Comparison of ENCODE assay signal across 7 mouse cellular contexts in the genomic region with DNA sequence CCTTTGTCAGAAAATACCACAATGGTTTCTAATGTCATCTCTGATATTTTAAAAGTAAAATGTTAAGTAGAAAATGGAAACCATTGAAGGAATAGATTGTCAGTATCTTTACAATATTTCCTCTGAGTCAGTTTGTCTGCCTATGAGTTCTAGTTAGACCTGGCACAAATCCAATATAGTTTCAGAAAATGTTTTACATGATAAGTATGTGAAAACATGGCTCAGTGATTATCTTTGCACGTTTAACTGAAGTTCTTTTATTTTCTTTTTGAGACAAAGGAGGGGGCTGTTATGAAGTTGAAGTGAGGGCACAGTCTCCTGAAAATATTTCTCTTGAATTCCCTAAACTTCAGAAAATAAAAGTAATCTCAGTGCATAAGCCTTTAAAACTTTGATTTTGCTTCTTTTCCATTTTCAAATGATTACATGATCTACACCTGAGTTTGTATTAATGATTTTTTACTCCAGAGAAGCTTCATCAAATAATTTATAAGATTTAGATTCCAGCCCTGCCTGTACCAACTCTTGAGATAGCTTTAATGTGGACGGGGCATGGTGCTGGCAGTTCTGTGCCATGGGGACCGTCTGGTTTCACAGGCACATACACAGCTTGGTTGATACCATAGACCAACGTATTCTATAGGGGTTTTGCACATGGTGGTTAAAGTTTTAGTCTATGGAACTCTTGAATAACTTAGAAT.
"Had no signal": no experiment of that assay in that cellular context is flagged by ENCODE, and none has a peak within 500 bp of the region (broad histone marks: within the 10 kb centered on the region; RNA-seq: fewer than 3 reads in every experiment).

No protein-coding gene starts in this region.

- H3K27me3 ChIP-seq: limb, embryonic 12.5 days; midbrain, embryonic 13.5 days had no signal

- H3K9me3 ChIP-seq: limb, embryonic 12.5 days; midbrain, embryonic 13.5 days had no signal

- H3K36me3 ChIP-seq: limb, embryonic 12.5 days; midbrain, embryonic 13.5 days had no signal

- H3K4me1 ChIP-seq: limb, embryonic 12.5 days; midbrain, embryonic 13.5 days had no signal

- H3K4me3 ChIP-seq: limb, embryonic 12.5 days; midbrain, embryonic 13.5 days had no signal

- DNase-seq: kidney, adult 11 months; kidney, adult 9 months; kidney, postnatal 36 days; thymus, postnatal 36 days had no signal

- ATAC-seq: midbrain, embryonic 13.5 days had no signal

- H3K9ac ChIP-seq: limb, embryonic 12.5 days; midbrain, embryonic 13.5 days had no signal

- H3K27ac ChIP-seq: kidney, postnatal 0 days; limb, embryonic 12.5 days; midbrain, embryonic 13.5 days had no signal

- H3K4me2 ChIP-seq: limb, embryonic 12.5 days; midbrain, embryonic 13.5 days had no signal
